Mouse (Mus musculus) liver, adult 2 months (tissue): Measurements from ENCODE around the gene Mocs1.

Experiments
- CTCF ChIP-seq: fragments of 200-500 bp; IDR thresholded peaks from 2 replicates; pipeline ENCODE4 v1.5.1; 2011; ENCODE audit warnings: low read depth, low read length, control low read depth
- POLR2A ChIP-seq: fragments of 200-500 bp; IDR thresholded peaks from 2 replicates; pipeline ENCODE4 v1.6.1; 2011; ENCODE audit warnings: low read length, control low read depth; ENCODE audit not compliant: insufficient read depth; ENCODE audit errors: extremely low read depth

- TF ChIP-seq CTCF (no peak), POLR2A (peak; percentile 96)
These were observed at the start of gene Mocs1 for GRCm38 (mm10) chr17:49428239-49428688.
